Mouse (Mus musculus): ENCODE results near the gene Samd10. TPM values are rescaled to one million over a fixed set of nuclear protein-coding genes. Genes with fewer than 3 reads are reported as not detected.

Samd10 gene
- polyA plus RNA-seq, 1 experiment = 61.7 TPM

GRCm38 (mm10) chr2:181591528-181592085 is 7.4 kb downstream of the Samd10 start, which contains the start of gene Prpf6:
TSS of gene Prpf6 (plus strand) at chr2:181591868.
- TF ChIP-seq CTCF (IDR thresholded peaks at IDR 0.05; ENCODE audit: control insufficient read depth, insufficient read depth, insufficient replicate concordance, low read depth, low read length) (no peak), POLR2A (IDR thresholded peaks at IDR 0.05; ENCODE audit: control insufficient read depth, low read depth, low read length) (no peak)
- Histone ChIP-seq H3K36me3 (ENCODE audit: control insufficient read depth, insufficient read depth, low read length) (peaks cover 3% of the 10 kb centered on the region), H3K27ac (ENCODE audit: control insufficient read depth, insufficient read depth, low read depth, low read length) (peak within 1 kb of the TSS; percentile 100), H3K4me3 (ENCODE audit: control insufficient read depth, low read depth, low read length) (peak within 1 kb of the TSS; percentile 100), H3K4me1 (ENCODE audit: control insufficient read depth, insufficient read depth, low read length) (peaks cover 6% of the 10 kb centered on the region), H3K27me3 (ENCODE audit: control insufficient read depth, insufficient read depth, low read length) (no peaks in the 10 kb centered on the region)

GRCm38 (mm10) chr2:181590471-181590870 is 8.5 kb downstream of the Samd10 start:
- Histone ChIP-seq H3K27me3 (ENCODE audit: control insufficient read depth, insufficient read depth, low read length) (no peaks in the 10 kb centered on the region), H3K27ac (ENCODE audit: control insufficient read depth, insufficient read depth, low read depth, low read length) (no peak overlapping the region), H3K4me1 (ENCODE audit: control insufficient read depth, insufficient read depth, low read length) (peaks cover 4% of the 10 kb centered on the region), H3K36me3 (ENCODE audit: control insufficient read depth, insufficient read depth, low read length) (peaks cover 3% of the 10 kb centered on the region), H3K4me3 (ENCODE audit: control insufficient read depth, low read depth, low read length) (peak overlapping the region; percentile 4; the same call in 1 of the 2 replicates)
- no peak for TF ChIP-seq POLR2A (IDR thresholded peaks at IDR 0.05; ENCODE audit: control insufficient read depth, low read depth, low read length)
- TF ChIP-seq CTCF (IDR thresholded peaks at IDR 0.05; ENCODE audit: control insufficient read depth, insufficient read depth, insufficient replicate concordance, low read depth, low read length) = no peak

GRCm38 (mm10) chr2:181589732-181590105 is 9.3 kb downstream of the Samd10 start:
- Histone ChIP-seq H3K4me3 (ENCODE audit: control insufficient read depth, low read depth, low read length) (no peak overlapping the region), H3K27ac (ENCODE audit: control insufficient read depth, insufficient read depth, low read depth, low read length) (no peak overlapping the region), H3K27me3 (ENCODE audit: control insufficient read depth, insufficient read depth, low read length) (no peaks in the 10 kb centered on the region), H3K36me3 (ENCODE audit: control insufficient read depth, insufficient read depth, low read length) (peaks cover 3% of the 10 kb centered on the region), H3K4me1 (ENCODE audit: control insufficient read depth, insufficient read depth, low read length) (peaks cover 4% of the 10 kb centered on the region)
- no peak for TF ChIP-seq POLR2A (IDR thresholded peaks at IDR 0.05; ENCODE audit: control insufficient read depth, low read depth, low read length)
- TF ChIP-seq CTCF (IDR thresholded peaks at IDR 0.05; ENCODE audit: control insufficient read depth, insufficient read depth, insufficient replicate concordance, low read depth, low read length) = no peak

- TF ChIP-seq CTCF (IDR thresholded peaks at IDR 0.05; ENCODE audit: control insufficient read depth, insufficient read depth, insufficient replicate concordance, low read depth, low read length) (no peak), POLR2A (IDR thresholded peaks at IDR 0.05; ENCODE audit: control insufficient read depth, low read depth, low read length) (no peak)
- peaks cover 3% of the 10 kb centered on the region for H3K36me3 ChIP-seq (ENCODE audit: control insufficient read depth, insufficient read depth, low read length)
- H3K27me3 ChIP-seq (ENCODE audit: control insufficient read depth, insufficient read depth, low read length) = no peaks in the 10 kb centered on the region
- peaks cover 4% of the 10 kb centered on the region for H3K4me1 ChIP-seq (ENCODE audit: control insufficient read depth, insufficient read depth, low read length)
- no peak overlapping the region for H3K4me3 ChIP-seq (ENCODE audit: control insufficient read depth, low read depth, low read length)
- no peak overlapping the region for H3K27ac ChIP-seq (ENCODE audit: control insufficient read depth, insufficient read depth, low read depth, low read length)
Measured at GRCm38 (mm10) chr2:181589011-181589731, 9.8 kb downstream of the Samd10 start.

- Histone ChIP-seq H3K27ac (ENCODE audit: control insufficient read depth, insufficient read depth, low read depth, low read length) (no peak overlapping the region), H3K4me3 (ENCODE audit: control insufficient read depth, low read depth, low read length) (no peak overlapping the region), H3K27me3 (ENCODE audit: control insufficient read depth, insufficient read depth, low read length) (no peaks in the 10 kb centered on the region), H3K4me1 (ENCODE audit: control insufficient read depth, insufficient read depth, low read length) (peaks cover 4% of the 10 kb centered on the region), H3K36me3 (ENCODE audit: control insufficient read depth, insufficient read depth, low read length) (peaks cover 3% of the 10 kb centered on the region)
- TF ChIP-seq POLR2A (IDR thresholded peaks at IDR 0.05; ENCODE audit: control insufficient read depth, low read depth, low read length) (no peak), CTCF (IDR thresholded peaks at IDR 0.05; ENCODE audit: control insufficient read depth, insufficient read depth, insufficient replicate concordance, low read depth, low read length) (no peak)
Measured at GRCm38 (mm10) chr2:181588229-181588780, 10.7 kb downstream of the Samd10 start.

- Histone ChIP-seq H3K27ac (ENCODE audit: control insufficient read depth, insufficient read depth, low read depth, low read length) (no peak overlapping the region), H3K36me3 (ENCODE audit: control insufficient read depth, insufficient read depth, low read length) (peaks cover 3% of the 10 kb centered on the region), H3K27me3 (ENCODE audit: control insufficient read depth, insufficient read depth, low read length) (no peaks in the 10 kb centered on the region), H3K4me3 (ENCODE audit: control insufficient read depth, low read depth, low read length) (no peak overlapping the region), H3K4me1 (ENCODE audit: control insufficient read depth, insufficient read depth, low read length) (peaks cover 4% of the 10 kb centered on the region)
- no peak for TF ChIP-seq CTCF (IDR thresholded peaks at IDR 0.05; ENCODE audit: control insufficient read depth, insufficient read depth, insufficient replicate concordance, low read depth, low read length)
- no peak for TF ChIP-seq POLR2A (IDR thresholded peaks at IDR 0.05; ENCODE audit: control insufficient read depth, low read depth, low read length)
Measured at GRCm38 (mm10) chr2:181587796-181588195, 11.2 kb downstream of the Samd10 start.

GRCm38 (mm10) chr2:181586124-181586523 is 12.9 kb downstream of the Samd10 start:
- H3K4me3 ChIP-seq (ENCODE audit: control insufficient read depth, low read depth, low read length) = no peak overlapping the region
- H3K27ac ChIP-seq (ENCODE audit: control insufficient read depth, insufficient read depth, low read depth, low read length) = no peak overlapping the region
- H3K4me1 ChIP-seq (ENCODE audit: control insufficient read depth, insufficient read depth, low read length) = peaks cover 6% of the 10 kb centered on the region
- no peak for TF ChIP-seq POLR2A (IDR thresholded peaks at IDR 0.05; ENCODE audit: control insufficient read depth, low read depth, low read length)
- TF ChIP-seq CTCF (IDR thresholded peaks at IDR 0.05; ENCODE audit: control insufficient read depth, insufficient read depth, insufficient replicate concordance, low read depth, low read length) = no peak
- H3K36me3 ChIP-seq (ENCODE audit: control insufficient read depth, insufficient read depth, low read length) = peaks cover 3% of the 10 kb centered on the region
- no peaks in the 10 kb centered on the region for H3K27me3 ChIP-seq (ENCODE audit: control insufficient read depth, insufficient read depth, low read length)

All from testis, adult 2 months (tissue).